Mouse (Mus musculus) stomach, postnatal 0 days (tissue): ENCODE results near the gene Hcrt.

Experiments
- CTCF ChIP-seq: IDR thresholded peaks from 2 replicates; pipeline ENCODE4 v1.5.1; 2016; ENCODE audit warnings: antibody characterized with exemption, low read depth, mild to moderate bottlenecking, moderate library complexity
- EP300 ChIP-seq: optimal IDR thresholded peaks from 2 replicates; pipeline ENCODE3; 2016; ENCODE audit warnings: antibody characterized with exemption

DNA sequence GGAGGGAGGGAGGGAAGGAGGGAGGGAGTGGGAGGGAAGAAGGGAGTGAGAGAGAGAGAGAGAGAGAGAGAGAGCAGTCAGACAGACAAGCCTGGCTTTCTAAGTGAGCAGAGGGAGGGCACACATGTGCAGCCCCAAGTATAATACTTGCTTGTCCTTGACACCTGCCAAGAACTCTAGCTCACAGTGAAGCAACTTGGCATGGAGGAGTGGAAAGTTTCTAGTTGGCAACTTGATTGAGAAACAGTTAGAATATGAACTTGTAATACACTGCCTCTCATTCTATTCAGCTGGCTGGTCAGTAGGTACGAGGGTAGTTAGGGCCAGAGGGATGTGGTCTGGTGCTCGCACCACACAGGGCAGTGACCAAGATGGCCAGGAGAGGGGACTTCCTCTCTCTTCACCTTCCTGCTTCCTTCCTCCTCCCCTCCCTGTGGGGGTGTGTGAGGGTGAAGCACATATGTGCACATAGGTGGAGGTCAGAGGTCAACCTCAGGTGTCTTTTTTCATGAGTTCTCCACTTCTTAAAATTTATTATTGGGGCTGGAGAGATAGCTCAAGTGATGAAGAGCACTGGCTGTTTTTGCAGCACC is 28.8 kb upstream of the Hcrt start:
- no peak for TF ChIP-seq CTCF
- no peak for TF ChIP-seq EP300
